Mouse (Mus musculus) thymus, adult 2 months (tissue): Measurements from ENCODE around the gene Arhgap11a.

Experiments used
- CTCF ChIP-seq: fragments of 200-500 bp; IDR thresholded peaks from 2 replicates; pipeline ENCODE4 v1.5.1; 2012; ENCODE audit warnings: mild to moderate bottlenecking, control low read depth, low read length, moderate library complexity, borderline replicate concordance; ENCODE audit not compliant: control insufficient read depth, poor library complexity, insufficient read depth; ENCODE audit errors: extremely low read depth
- POLR2A ChIP-seq: fragments of 200-500 bp; IDR thresholded peaks from 2 replicates; pipeline ENCODE4 v1.6.1; 2012; ENCODE audit warnings: mild to moderate bottlenecking, low read length, control low read depth, moderate library complexity; ENCODE audit not compliant: control insufficient read depth, poor library complexity, insufficient read depth; ENCODE audit errors: extremely low read depth

GRCm38 (mm10) chr2:113841656-113842437 lies 6.6 kb downstream of the Arhgap11a start:
- no peak for TF ChIP-seq CTCF
- TF ChIP-seq POLR2A: no peak
